Mouse (Mus musculus): Measurements from ENCODE around the gene Rarres2.
"Not testable (repeated sequence)": the region's sequence is repeated elsewhere in the genome, so short reads cannot be mapped to it uniquely, and the experiment has no call there.

Rarres2 gene

DNA sequence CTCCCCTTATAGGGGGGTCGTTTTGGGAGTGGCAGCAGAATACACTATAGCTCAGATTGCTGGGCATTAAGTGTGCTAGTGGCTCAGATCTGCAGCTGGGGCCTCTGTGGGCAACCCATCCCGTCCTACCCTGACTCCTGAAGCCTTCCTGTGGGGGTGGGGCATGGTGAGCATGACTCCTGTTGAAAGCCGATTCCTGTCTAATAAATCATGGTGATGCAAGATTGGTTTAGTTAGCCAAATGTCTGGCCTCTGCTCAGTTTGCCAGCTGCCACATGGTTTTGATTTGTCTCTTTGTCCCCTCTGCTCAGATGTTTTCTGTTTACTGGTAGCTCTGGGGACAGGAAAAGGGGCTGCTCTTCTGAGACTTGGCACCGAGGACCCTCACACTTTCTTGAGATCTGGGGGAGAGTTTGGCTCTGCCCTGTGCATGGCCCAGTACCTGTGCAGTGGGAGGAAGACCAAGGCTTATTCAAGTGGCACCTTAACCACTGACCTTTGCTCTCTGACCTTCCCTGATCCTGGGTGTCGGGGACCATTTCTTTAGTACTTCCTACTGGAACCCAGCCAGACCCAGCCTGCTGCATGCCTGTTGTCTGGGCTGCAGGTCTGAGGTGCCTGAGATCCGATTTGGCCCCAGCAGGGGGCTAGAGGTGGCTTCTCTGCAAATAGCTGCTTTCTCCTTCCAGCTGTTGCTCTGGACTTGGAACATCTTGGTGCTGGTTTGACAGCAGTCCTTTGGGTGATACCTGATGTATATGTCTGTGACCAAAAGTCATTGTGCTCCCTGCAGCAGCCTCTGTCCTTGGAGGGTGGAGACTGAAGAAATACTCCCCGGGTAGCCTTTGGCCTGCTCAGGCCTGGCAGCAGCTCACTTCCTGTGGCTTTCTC is 30.8 kb downstream of the Rarres2 start:
- DNase-seq (ENCODE audit: low spot score) = no peak

DNA sequence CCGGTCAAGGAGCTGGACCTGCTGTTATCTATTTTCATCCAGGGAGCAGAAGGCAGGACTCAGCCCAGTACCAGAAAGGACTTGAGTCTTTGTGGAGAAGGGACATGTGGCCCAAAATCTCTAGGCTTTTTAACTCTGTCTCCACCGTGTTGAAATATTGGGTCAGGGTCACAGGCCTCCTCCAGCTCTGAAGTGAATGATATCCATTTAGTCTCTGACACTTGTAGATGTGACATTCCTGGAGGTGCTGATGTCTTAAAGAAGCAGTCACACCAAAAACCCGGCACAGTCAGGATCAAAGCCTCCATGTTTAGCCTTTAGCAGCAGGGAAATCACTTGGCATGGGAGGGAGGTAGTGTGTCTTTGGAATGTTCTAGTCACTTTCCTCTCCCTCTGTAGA is 31.9 kb downstream of the Rarres2 start:
- DNase-seq (ENCODE audit: low spot score) = no peak

DNA sequence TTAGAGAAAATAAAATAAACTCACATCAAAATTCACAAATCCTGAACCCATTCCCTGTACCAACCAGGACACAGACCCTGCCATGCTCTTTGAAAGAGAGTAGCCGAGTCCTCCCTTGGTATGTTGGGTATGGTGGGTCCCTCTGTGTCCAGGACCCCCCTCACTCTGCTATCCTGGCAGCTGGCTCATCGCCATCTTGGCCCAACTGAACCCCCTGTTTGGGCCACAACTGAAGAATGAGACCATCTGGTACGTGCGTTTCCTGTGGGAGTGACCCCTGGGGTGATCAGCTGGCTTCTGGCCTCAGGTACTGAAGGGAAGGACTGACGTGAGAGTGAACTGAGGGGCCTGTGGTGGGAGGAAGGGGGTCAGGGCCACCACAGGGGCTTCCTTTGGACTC is 32.7 kb downstream of the Rarres2 start:
- DNase-seq (ENCODE audit: low spot score) = no peak

DNA sequence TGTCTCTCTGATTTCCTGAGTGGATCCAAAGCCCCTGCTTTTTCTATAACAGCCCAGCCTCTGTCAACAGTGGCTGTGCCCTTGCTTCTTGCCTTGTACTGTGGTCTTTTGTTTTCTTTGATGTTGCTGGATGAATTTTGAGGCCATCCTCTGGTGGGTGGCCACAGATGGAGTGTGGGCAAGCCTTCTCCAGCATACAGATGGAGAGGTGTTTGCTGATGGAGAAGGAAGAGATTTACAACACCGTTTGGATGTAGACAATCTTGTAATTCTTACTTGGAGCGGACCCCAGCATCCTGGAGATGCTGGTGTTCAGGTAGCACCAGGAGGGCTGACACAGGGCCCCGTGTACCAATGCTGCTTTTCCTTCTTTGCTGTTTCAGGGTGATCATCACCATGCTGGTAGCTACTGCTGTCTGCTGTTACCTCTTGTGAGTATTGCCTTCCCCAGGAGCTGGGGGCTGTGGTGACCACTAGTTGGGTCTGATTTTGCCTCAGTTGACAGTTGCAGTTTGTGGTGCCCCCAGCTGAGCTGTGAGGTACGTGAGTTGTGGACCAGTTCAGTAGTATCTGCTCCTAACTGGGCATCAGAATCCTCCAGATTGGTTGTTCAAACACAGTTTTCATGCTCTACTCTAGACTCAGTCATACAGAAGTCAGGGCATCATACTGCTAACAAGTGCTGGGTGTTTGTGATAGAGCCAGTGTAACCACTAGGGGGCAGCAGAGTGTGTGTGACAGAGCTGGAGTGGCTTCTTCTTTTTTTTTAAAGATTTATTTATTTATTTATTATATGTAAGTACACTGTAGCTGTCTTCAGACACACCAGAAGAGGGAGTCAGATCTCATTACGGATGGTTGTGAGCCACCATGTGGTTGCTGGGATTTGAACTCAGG is 33.5 kb downstream of the Rarres2 start:
- DNase-seq (ENCODE audit: low spot score) = peak; percentile 86

DNA sequence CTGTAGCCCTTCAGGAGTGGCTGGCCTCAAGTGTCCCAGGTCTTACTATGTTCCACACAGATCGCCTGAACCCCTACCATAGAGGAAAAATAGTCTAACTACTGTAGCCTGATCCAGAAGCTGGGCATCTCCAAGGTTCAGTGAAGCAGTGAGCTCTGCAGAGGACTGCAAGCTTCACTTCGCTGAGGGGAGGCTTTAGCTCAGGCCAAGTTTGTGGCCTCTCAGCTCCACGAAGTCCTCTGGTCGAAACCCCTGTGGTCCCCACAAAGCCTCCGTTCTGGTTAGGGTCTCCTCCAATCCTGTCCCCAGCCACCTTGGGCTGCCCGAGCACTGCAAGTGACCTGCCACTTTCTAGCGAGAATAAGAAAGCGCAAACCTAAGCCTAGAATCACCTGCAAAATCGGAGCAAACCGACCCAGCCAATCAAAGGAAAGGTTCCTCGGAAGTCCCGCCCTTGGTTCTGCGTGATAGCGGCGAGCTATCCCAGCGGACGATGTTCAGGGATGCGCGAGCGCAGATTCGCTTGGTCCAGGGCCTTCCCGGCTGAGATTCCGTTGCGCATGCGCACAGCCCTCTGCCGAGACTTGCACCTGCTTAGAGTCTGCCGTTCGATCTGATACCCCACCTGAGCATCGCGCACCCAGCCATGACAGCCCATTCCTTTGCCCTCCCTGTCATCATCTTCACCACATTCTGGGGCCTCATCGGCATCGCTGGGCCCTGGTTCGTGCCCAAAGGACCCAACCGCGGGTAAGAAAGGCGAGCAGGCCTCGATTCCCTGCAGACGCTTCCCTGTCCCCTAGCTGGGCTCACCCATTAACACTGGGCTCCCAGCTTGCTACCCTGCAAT is 35.3 kb downstream of the Rarres2 start, which contains the start of gene Atp6v0e2:
Atp6v0e2 (plus strand) TSS at position 511 of the 850 bp plus-strand sequence.
- peak; percentile 92 for DNase-seq (ENCODE audit: low spot score)

DNA sequence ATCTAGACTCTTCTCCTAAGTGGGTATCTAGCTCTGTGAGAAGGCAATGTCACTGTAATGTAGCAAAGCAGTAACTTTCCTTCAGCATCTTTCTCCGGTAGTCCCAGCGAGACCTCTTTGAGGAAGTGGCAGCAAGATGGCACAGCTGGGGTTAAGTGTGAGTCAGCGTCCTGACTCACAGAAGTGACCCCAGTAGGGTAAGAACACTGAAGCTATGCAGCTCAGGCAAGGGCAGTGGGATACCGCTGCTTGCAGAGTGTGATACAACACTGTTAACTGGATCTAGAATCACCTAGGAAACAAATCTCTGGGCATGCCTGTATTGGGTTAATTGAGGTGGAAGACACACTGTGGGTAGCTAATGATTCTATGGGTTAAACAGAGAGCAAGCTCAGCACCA is 36.5 kb downstream of the Rarres2 start:
- DNase-seq (ENCODE audit: low spot score) = no peak

DNA sequence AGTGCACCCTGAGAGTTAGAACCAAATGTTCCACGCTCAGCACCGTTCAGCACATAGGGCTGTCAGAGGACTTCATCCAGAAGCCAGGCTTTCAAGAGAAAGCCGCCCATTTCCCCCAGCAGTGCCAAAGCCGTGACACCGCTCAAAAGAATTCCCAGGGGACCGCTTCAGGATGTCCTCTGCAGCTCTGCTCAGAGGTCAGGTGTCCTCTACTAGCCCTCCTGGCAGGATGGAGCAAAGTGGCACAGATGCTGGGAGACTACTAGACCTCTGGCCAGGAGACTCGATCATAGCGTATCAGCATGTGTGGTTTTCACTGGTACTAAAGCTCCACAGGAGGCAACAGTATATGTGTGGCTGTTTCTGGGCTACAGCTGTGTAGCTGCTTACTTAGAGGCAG is 37.7 kb downstream of the Rarres2 start:
- DNase-seq (ENCODE audit: low spot score) = no peak

DNA sequence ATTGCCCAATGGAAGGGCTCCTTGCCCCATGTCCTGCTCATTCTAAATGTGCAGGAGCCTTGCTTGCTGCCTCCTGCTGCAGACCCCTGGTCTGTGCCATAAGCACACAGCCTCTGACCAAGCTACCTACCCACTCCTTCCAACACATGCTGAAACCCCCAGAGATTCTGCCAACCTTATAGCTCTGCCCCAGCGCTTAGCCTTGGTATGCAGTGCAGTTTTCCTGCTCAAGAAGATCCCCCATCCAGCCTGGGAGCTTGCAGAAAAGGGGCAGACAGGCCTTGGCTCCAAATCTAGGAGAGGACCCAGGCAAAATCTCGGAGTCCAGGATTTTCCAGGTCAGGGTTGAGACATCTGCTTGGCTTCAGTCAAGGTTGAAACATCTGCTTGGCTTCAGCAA is 39.1 kb downstream of the Rarres2 start:
- no peak for DNase-seq (ENCODE audit: low spot score)

DNA sequence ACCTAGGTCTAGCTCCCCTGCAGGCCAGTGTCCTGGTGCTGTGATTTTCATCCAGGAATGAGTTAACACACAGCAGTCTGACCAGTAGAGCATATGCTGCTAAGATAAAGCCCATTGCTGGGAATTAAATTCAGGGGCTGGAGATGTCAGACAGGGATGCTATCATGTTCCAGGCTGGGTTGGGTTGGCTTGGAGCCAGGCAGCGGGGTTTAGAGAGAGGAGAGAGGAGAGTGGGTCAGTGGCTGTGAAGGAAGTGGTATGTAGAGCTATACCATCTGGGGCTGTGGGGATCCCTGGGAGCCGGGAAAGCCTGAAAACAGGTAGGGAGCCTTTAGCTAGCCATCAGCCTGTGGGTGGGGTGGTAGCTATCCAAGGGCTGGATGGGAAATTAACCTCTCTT is 41.7 kb downstream of the Rarres2 start:
- no peak for DNase-seq (ENCODE audit: low spot score)

DNA sequence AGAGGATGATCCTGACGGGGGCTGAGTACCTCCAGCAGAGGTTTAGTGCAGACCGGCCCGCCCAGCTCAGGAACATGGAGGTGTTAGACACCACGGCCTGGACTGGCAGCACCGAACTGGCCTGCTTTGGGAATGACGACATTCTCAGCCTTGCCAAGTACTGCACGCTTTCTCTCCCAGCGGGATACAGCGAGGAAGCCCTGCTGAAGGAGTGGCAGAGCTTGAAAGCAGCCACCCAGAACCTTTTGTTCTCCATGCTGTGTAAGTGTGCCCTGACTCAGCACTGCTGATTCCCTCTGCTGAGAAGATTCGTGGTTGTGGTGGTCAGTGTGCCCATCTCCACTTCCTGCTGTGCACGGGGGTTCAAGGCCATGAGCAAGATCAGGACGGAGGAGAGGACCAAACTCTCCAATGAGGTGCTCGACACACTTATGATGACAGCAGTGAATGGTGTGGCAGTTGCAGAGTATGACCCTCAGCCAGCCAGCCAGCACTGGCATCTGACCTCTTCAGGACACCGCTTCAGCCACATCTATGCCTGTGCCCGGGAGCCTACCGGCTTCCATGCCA is 42.6 kb downstream of the Rarres2 start:
- no peak for DNase-seq (ENCODE audit: low spot score)

DNA sequence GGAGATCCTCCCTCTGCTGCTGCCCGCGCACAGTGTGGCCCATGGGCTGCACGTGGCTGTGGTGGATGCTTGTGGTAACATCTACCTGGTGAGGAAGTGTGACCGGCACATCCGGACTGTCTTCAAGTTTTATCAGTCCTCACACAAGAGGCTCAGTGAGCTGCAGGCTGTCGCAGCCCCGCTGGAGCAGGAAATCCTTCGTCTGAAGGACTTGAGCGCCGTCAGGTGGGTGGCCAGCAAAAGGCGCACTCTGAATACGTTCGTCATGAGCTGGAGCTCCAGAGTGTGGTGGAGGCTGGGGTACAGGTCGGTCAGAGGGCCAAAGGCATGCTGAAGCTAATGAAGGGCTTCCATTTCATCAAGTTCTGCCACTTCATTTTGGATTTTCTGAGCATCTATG is 43.3 kb downstream of the Rarres2 start:
- no peak for DNase-seq (ENCODE audit: low spot score)

DNA sequence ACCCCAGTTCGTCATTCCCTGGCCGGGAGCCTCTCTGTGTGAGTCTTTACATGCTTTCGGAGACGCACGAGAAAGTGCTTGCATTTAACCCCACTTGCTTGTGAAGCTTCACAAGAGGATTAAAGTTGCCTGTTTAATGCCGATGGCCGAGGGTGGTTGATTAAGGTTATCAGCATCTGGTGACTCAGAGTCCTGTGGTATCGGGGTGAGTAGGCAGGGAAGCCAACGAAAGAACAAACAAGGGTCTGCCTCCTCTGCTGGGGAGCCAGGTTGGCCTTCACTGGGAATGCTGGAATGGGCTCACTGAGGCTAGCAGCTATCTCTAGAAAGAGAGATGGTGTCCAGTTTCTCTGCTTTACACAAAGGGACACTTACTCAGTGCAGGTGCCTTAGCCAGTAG is 44.7 kb downstream of the Rarres2 start:
- no peak for DNase-seq (ENCODE audit: low spot score)

DNA sequence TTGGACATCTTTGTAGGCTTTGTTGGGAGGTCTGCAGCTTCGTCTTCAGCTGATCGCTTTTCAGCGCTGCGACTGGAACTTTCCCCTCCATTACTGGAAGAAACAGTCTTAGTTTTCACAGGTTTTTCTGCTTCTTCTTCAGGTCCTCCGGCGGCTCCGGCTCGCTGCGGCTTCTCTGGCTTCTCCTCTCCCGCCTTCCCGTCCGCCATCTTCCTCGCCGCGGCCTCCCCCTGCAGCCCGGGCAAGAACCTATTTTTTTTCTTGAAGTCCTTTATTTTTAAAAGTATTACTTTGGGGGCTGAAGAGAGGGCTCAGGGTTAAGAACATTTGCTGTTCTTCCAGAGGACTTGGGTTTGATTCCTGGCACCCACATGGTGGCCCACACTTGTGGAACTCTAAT is 47.7 kb downstream of the Rarres2 start:
- not testable (repeated sequence) for DNase-seq (ENCODE audit: low spot score)

All from testis, postnatal 10 days (tissue).